Mouse (Mus musculus): ENCODE data around the gene Gxylt2. TPM values are rescaled to one million over a fixed set of nuclear protein-coding genes. Genes with fewer than 3 reads are reported as not detected.
A peak's percentile ranks its signal among the peaks of the same experiment; 100 is the strongest.

Gene Gxylt2
- total RNA-seq, 2 experiments from 2014 or later = 2.1 to 2.7 TPM

DNA sequence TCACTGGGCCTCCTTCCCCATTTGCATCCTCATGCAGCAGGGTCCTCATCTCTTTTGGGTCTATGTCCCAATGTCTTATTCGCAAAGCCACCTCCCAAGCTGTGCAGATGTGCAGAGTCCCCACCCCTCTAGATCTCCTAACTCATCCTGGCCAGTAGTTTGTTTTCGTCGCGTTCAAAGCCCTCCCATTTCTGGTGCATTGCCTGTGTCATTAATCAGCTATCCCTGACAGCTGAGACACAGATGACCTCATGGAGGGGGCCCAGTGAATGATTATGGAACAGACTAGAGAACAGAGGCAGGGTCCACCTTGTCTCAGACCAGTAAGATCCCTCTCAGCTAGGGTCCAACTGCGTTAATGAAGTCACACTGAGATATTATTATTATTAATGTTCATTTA lies 6.3 kb downstream of the Gxylt2 start:
- DNase-seq = no peak
- intact Hi-C loops (cut with DNase I) = no loop called here

DNA sequence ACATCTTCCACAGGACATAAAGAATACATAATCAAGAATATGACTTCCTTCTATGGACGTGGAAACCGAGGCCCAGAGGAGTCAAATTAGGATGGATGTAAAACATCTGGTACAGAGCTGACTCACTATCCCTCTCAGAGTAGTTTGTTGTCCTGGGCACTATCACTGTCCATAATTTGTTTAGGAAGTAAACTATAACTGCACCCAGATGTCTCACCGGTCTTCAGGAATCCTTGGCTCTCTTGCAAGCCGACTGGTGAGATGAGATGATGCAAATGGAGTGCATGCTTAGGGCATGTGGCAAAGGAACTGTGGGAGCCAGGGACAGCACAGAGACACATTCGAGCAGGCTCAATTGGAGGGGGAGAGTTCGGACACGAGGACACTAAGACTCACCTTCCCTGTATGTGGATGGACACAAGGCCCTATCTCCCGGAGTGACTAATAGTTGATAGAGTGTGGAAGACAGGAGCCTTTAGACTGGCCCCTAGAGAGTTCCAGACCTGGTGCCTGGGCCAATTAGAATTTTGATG lies 10.8 kb downstream of the Gxylt2 start:
- intact Hi-C loops (cut with DNase I) = no loop called here
- DNase-seq = no peak

DNA sequence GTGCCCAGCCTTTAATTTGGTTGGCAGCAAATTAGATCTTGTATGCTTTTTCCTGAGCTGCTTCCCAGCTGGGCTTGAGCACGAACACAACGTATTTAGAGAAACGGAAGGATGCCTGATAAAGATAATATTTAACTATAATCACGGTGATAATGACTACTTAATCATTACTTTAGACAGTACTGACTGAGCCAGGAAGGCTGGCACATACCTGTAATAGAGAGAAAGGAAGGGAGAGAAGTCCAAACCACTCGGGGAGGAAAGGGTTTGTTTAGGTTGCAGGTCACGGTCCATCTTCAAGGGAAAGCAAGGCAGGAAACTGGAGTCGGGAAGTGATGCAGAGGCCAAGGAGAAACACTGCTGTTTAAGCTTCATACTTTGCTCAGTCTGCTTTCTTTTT lies 11.6 kb downstream of the Gxylt2 start:
- DNase-seq = no peak
- intact Hi-C loops (cut with DNase I) = no loop called here

DNA sequence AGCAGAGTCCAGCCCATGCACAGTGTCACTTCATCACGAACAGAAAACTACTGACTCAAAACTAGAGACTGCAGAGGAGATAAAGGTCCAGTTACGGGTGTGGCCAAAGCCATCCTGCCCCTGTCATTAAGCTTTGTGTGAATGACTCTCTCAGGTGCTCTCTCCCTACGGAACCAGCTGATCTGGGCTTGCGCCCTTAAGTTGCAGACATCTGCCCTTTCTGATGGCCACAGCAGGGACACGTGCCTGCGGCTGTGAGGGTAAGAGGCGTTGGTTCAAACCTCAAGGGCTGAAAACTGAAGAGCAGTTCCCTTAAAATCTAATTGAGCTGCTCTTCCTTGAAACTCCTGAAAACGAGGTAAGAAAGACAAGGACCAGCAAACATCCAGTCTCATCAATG lies 12.3 kb downstream of the Gxylt2 start:
- intact Hi-C loops (cut with DNase I) = no loop called here
- DNase-seq = no peak

DNA sequence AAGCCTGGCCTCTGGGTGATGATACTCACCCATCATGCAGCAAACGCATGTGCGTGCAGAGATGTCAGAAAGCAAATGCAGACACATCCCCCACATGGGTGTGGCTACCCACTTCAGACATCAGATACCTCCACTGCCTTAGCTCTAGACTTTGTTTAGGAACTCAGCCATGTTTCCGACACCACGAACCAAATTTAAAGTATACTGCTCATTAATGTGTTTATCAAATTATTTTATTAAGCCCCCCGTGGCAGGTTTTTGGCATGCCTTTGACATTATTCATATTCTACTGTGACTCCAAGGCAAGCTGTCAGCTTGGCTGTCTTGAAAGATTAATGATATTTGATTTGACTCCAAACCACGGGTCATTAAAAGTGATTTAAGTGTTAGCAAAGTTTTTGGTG lies 15.6 kb downstream of the Gxylt2 start:
- DNase-seq = no peak
- intact Hi-C loops (cut with DNase I) = no loop called here

DNA sequence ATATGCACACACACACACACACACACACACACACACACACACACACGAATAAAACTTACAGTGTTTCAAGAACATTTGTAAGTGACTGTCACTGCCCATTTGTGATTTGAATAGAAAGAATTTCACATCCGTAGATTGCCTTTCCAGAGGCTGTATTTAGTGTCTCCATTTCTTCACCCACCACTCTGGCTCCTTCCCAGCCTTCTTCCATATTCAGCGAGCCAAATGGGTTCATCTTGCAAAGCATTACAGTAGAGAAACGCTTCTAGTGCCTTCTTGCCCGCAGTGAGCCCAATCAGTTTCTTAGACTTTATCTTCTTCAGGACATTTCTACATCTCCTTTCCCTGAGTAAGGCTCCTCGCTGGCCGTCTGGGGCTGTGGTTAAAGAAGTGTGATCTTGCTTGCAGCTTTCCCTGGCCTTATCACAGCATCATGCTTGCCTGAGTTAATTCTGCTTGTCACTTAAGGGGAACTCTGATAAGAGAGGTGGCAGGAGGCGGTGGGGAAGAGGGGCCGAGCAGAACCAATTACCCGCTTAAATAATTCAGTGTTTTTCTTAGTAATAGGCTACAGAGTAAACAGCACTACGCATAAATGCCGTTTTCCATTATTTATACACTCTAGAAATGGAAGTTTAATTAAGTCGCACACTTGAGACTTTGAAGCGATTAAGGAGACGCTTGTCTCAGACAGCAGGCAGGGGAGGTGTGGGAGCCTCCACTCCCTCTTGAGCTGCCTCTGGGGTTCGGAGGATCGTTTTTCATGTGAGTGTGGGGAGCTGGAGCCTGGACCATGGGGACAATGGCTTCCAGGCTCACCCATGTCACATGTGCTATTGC lies 16.6 kb downstream of the Gxylt2 start:
- no peak for DNase-seq
- intact Hi-C loops (cut with DNase I) = no loop called here

DNA sequence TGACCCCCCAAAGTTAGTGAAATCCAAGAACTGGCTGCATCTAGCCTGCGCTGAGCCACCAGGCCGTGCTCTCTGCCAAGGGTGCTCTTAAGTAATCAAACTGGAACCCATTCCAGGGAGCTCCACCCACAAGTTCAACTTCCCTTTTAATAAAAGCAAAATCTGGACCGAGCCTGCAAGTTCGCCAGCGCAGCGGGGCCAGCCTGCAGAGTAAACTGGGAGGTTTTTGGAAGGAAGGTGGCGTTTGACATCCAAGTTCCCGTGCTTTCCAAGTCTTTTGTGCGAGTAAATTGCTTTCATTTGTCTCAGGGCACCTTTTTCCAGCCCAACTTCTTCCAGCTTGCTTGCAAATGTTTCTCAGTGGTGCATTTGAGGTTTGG lies 27.5 kb downstream of the Gxylt2 start:
- intact Hi-C loops (cut with DNase I) = no loop called here

DNA sequence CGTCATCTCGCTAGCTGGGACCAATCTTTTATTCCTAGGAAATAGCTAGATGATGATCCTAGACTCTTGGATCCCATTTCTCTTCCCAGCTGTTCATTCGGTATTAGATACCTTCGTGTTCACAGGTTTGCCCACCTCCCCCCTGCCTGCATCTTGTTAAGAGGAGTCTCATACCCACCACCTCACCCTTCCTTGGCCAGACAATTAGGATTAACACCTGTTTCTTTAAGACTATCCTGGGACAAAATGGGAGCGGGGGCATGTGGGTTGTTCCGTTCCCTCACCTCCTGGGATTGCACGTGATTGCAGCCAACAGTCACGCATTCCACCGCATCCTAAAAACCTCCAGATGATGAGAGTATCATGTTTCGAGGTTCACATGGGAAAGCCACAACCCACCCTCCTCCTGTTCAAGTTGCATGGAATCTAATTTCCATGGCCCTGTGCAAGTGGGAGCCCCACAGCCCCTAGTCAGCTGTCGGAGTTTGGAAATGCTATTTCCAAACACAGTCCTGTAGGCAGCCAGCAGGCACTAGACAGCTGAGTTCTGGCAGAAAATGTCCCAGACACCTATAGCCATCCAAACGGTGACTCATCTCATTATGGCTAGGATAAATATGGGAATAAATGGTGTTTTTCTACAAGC lies 28.0 kb downstream of the Gxylt2 start:
- no peak for DNase-seq
- intact Hi-C loops (cut with DNase I) = no loop called here

More for the DNA sequence above, 27.5 kb downstream of the Gxylt2 start:
- peak; percentile 13 for DNase-seq

DNA sequence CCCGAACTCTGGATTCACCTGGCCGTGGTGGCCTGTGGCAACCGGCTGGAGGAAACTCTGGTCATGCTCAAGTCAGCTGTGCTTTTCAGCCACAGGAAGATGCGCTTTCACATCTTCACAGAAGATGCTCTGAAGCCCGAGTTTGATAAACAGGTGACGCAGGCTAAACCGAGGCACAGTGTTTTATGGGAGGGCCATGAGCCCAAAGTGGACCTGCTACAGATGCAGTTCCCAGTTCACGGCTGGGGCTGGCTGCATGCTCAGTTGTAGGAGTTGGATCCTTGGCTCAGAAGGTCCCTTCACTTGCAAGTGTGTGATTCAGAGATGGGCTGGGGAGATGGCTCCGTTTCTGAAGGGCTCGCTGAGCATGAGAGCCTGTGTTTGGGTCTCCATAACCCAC lies 28.7 kb downstream of the Gxylt2 start:
- DNase-seq = no peak
- intact Hi-C loops (cut with DNase I) = no loop called here

DNA sequence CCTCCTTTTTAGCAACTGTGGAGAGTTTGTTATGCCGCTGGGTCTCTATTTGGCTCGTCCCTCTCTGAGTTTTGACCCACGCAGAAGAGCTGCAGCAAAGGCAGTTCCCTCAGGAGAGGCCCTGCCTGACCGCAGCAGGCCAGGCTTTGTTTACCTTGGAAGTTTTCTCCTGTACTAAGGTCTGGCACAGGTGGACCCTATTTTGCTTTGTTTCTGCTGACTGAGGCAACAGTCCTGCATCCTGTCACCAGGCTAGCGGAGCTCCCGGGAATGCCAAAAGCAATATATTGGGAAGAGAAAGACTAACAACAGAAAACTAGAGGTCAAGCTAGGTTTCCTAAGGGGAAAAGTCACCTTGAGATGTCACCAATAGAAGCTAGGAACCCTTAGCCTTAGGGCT lies 29.8 kb downstream of the Gxylt2 start:
- intact Hi-C loops (cut with DNase I) = no loop called here
- DNase-seq = no peak

DNA sequence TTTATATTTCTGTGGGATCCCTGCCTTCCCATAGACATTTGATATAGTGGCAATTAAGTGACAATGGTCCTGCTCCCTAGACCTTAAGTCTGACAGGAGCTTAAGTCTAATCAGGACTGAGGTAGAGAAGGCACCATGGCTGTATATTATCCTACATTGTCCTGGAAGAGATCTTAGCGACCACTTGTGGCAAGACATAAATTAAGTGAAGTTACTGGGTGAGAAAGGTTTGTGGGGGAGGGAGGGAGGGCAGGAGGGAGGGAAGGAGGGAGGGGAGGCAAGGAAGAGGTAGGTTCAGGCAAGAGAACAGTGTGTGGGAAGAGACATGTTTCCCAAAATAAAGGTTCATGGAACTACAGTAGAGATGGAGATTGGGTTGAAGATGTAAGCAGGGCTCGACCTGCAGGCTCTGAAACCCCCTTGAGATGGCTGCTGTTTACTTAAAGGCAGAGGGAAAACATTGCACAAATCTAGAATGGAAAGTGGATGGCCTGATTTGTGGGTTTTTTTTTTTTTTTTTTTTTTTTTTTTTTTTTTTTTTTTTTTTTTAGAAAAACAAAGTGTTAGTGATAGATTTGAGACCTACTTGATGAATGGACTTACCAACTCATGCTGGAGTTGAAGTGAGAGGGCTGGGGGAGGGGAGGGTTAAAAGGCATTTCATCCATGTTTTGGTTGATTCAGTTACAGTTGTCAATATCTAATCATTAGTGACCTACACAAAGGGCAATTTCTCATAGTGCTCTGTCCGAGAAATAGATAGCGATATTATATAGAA lies 54.1 kb downstream of the Gxylt2 start:
- intact Hi-C loops (cut with DNase I) = no loop called here

DNA sequence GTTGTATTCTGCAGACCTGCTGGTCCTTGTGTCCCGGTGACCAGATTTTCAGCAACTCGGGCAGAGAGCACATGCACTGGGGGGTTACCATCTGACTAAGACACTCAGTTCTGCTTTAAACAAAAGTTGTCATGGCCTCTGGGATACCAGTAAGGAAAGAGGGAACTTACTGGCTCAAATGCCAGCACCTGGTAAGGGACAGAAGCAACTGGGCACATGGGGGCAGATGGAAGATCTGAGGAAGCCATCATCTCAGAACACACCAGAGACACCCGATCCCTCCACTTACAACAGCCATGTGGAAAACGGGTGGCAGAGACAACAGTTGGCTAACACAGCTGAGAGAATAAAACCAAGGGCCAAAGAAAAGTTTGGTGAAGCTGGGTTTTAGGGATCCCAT lies 63.2 kb downstream of the Gxylt2 start:
- intact Hi-C loops (cut with DNase I) = no loop called here

More for the DNA sequence above, 54.1 kb downstream of the Gxylt2 start:
- no peak for DNase-seq

DNA sequence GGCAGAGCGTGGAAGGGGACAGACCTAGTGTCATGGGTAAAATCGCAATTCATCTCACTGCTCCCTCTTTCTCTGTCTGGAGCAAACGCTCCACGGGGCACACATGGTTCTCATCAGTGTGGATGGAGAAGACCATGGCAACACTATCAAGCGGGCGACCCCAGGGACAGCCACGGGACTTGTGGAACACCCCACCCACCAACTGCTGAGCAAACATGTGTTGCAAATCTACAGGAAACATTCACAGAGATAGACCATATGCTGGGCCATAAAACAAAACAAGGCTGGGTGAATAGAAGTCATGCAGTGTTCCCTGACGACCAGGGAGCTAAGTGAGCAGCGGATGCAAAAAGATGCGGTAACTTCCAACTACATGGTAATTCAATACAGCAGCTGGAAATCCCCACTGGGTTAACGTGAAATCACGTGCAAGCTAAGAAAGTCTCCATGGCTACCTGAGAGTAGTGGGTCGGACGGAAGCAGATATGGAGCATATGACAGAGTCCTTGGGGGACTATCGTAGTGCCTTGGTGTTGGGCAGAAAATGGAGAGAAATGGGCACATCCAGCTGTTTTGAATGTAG lies 71.5 kb downstream of the Gxylt2 start:
- intact Hi-C loops (cut with DNase I) = no loop called here
- no peak for DNase-seq

More for the DNA sequence above, 63.2 kb downstream of the Gxylt2 start:
- DNase-seq = no peak

DNA sequence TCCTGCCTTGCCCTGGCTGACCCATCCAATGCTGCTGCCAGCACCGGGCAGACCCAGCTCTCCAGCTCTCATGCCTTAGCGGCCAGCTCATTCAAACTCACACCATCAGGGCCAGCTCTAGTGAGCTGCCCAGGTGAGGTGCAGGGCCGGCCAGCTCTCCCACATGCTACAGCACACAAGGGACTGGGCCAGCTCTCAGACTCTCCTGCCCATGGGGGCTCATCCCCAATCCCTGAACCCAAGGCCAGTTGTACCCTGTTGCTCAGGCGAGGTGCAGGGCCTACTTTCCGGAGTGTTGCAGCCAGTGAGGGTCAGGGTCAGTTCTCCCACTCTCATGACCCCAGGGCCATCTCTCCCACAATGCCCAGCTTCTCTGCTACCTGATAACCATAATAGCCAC lies 74.1 kb downstream of the Gxylt2 start:
- intact Hi-C loops (cut with DNase I) = no loop called here
- no peak for DNase-seq

DNA sequence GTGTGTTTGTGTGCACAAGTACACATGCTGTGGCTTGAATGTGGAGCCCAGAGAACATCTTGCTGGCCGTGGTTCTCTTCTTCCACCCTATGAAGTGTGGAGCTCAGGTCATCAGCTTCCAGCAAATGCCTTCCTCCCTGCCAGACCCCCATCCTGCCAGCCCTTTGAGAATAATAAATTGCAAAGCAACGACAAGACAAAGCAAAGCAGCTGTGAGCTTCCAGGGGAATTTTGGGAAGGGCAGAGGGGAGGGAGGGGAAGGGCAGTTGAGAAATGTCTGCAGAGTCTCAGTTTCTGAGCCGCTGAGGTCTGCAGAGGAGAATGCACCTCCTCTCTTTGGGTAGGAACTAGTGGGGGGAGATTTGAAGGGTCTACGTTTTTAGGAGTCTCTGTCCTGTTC lies 75.9 kb downstream of the Gxylt2 start:
- intact Hi-C loops (cut with DNase I) = no loop called here
- no peak for DNase-seq

DNA sequence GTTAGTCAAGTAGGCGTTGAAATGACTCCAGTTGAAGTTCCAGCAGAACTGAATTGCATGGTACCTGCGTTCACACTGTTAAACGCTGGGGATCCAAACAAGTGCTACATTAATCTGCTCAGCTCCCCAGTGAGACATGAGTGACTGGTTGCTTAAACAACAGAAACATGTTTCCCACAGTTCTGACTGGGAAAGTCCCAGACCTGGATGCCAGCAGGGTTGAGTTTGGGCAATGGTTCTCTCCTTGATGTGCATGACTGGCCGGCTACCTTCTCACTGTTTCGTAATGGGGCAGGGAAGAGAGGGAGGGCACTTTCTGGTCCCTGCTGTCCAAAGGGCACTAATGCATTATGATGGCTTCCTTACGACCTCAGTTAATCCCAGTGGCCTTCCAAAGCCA lies 77.1 kb downstream of the Gxylt2 start:
- intact Hi-C loops (cut with DNase I) = no loop called here
- no peak for DNase-seq

DNA sequence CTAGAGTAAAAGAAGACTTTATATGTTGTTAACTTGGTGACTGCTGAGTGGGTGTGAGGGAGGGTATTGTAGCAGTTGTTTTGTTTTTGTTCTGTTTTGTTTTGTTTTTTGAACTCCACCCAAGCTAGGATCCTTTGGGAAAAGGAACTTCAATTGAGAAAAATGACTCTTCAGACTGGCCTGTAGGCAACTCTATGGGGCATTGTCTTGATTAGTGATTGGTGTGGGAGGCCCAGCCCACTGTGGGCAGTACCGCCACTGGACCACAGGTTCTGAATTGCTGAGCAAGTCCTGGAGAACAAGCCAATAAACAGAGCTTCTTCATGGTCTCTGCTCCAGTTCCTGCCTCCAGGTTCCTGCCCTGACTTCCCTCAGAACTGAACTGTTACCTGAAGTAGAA lies 83.2 kb downstream of the Gxylt2 start:
- intact Hi-C loops (cut with DNase I) = no loop called here
- DNase-seq = no peak

DNA sequence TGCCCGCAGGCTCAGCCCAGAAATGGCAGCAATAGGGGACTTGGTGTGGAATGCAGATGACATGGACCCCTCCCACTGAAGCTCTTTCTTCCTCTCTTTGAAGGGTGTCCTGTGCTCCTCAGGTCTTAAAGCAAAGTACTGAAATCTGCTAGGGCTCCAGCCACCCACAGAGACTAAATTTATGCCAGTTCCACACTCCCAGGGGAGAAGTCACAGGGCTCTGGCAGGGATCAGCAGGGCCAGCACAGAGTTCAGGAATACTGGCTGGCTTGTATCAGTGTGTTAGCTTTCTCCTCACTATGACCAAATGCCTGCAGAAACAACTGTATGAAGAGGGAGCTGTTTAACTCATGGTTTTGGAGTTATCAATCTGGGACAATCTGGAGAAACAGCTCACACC lies 84.6 kb downstream of the Gxylt2 start:
- intact Hi-C loops (cut with DNase I) = no loop called here
- no peak for DNase-seq

DNA sequence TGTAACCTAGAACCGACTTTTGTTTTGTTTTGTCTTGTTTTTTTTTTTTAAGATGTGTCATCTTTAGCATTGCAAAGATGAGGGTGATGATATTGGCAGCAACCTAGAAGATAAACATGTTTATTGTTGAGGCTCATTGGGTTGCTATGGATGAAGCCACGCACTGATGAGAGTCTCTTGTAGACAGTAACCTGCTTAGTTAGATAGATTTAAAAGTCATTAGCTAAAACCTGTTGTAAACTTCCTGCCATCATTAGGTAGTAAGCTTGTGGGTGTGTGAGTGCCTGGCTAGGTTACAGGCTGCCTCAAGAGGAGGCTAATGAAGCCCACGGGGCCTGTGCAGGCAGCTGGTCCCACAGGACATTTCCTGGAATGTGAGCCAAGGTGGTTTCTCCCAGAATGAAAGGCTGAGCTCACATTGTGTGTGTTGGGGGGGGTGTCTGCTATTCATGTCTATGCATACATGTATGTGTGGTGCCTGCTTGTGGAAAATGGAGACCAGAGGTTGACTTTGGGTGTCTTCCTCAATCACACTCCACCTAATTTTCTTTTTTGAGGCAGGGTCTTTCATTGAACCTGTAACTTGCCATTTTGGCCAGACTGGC lies 87.6 kb downstream of the Gxylt2 start:
- intact Hi-C loops (cut with DNase I) = no loop called here
- no peak for DNase-seq

DNA sequence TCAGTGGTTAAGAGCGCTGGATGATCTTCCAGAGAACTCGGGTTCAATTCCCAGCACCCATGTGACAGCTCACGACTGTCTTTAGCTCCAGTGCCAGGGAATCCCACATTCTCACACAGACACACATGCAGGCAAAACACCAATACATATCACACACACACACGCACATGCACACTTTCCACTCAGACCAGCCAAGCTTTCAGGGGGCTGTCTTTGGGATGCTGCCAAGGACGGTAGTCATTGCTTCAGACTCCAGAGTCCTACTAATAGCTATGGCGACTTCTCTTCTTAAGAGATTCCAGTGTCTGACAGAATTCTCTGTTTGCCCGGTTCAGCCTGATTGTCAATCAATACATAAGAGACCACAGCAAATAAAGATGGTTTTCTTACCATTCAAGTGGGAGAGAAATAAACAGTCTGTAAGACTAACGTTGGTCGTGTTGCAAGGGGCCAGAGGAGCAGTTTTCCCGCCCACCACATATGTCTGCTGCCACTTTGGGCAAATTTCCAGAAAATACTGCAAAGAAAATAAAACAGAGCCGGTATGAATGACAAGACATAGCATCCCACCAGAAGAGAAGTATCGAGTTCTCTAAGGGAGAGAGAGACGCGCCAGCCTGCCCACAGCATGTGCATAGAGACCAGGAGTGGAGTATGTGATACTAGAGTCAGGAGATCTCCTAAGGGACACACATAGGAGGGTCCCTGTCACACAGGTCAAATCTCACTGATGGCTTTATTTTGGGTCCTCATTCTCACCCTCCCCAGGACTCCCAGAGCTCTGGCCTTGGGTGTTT lies 88.6 kb downstream of the Gxylt2 start:
- peak; percentile 19 for DNase-seq

More for the DNA sequence above, 88.6 kb downstream of the Gxylt2 start:
- intact Hi-C loops (cut with DNase I) = no loop called here

Measured in left cerebral cortex, postnatal 4 days (tissue).